Mouse (Mus musculus) thymus, postnatal 10 days (tissue): ENCODE data around the gene Ms4a15.

Experiments
- DNase-seq, 2 experiments: peaks; one replicate each; pipeline ENCODE4 v3.0.0; 2021; ENCODE audit warnings: low spot score in 2 of 2

The Ms4a15 gene

GRCm38 (mm10) chr19:10993150-10993549, at the start of gene Ms4a15:
Gene Ms4a15, minus strand, starts transcription at chr19:10993250.
- DNase-seq, result no peak

- DNase-seq, result no peak
These were observed 44.5 kb upstream of the Ms4a15 start for GRCm38 (mm10) chr19:11037570-11037969.

GRCm38 (mm10) chr19:11022382-11022781, 29.3 kb upstream of the Ms4a15 start:
- DNase-seq, result no peak

GRCm38 (mm10) chr19:11017891-11018290, 24.8 kb upstream of the Ms4a15 start, which contains the start of gene Ms4a18:
Gene Ms4a18, minus strand, starts transcription at chr19:11018031.
- no peak for DNase-seq

GRCm38 (mm10) chr19:11017251-11017650, 24.2 kb upstream of the Ms4a15 start:
- DNase-seq, result no peak

GRCm38 (mm10) chr19:11015998-11016397, 22.9 kb upstream of the Ms4a15 start:
- DNase-seq, result no peak

- DNase-seq, result no peak
These were observed 22.4 kb upstream of the Ms4a15 start for GRCm38 (mm10) chr19:11015468-11015867.

- DNase-seq, result no peak
These were observed 1.1 kb downstream of the Ms4a15 start for GRCm38 (mm10) chr19:10991911-10992310.

- DNase-seq, result no peak
These were observed 2.3 kb downstream of the Ms4a15 start for GRCm38 (mm10) chr19:10990751-10991150.

- DNase-seq, result no peak
These were observed 4.5 kb downstream of the Ms4a15 start for GRCm38 (mm10) chr19:10988563-10988962.

GRCm38 (mm10) chr19:10985889-10986288, 7.2 kb downstream of the Ms4a15 start:
- no peak for DNase-seq

GRCm38 (mm10) chr19:10984551-10984950, 8.5 kb downstream of the Ms4a15 start:
- no peak for DNase-seq

- peak in 1 of 2 experiments; percentile 38 for DNase-seq
These were observed 9.9 kb downstream of the Ms4a15 start for GRCm38 (mm10) chr19:10983146-10983545.

GRCm38 (mm10) chr19:10980210-10980609, 12.8 kb downstream of the Ms4a15 start:
- peak in 1 of 2 experiments; percentile 6 for DNase-seq

- peak; percentile 87 to 93 for DNase-seq
These were observed 13.6 kb downstream of the Ms4a15 start for GRCm38 (mm10) chr19:10979184-10980168.

- DNase-seq, result peak in 1 of 2 experiments; percentile 11
These were observed 16.7 kb downstream of the Ms4a15 start for GRCm38 (mm10) chr19:10976318-10976717.

- no peak for DNase-seq
These were observed 17.9 kb downstream of the Ms4a15 start for GRCm38 (mm10) chr19:10975187-10975586.

- no peak for DNase-seq
These were observed 18.7 kb downstream of the Ms4a15 start, which contains the start of gene Ms4a10 for GRCm38 (mm10) chr19:10974238-10974865. Gene Ms4a10, minus strand, starts transcription at chr19:10974670.

- DNase-seq, result no peak
These were observed 19.9 kb downstream of the Ms4a15 start for GRCm38 (mm10) chr19:10973187-10973586.

GRCm38 (mm10) chr19:10972660-10973059, 20.4 kb downstream of the Ms4a15 start:
- no peak for DNase-seq

- DNase-seq, result no peak
These were observed 22.6 kb downstream of the Ms4a15 start for GRCm38 (mm10) chr19:10970457-10970856.

- no peak for DNase-seq
These were observed 24.5 kb downstream of the Ms4a15 start for GRCm38 (mm10) chr19:10968578-10968977.

GRCm38 (mm10) chr19:10965721-10966120, 27.3 kb downstream of the Ms4a15 start:
- DNase-seq, result no peak
